Mouse (Mus musculus) retina, adult 2 months (tissue): ENCODE results near the gene Nrp1.

Experiments used
- DNase-seq: peaks from one replicate; pipeline ENCODE4 v3.0.0-alpha.2; 2012; ENCODE audit warnings: low read depth, low spot score

Gene Nrp1

DNA sequence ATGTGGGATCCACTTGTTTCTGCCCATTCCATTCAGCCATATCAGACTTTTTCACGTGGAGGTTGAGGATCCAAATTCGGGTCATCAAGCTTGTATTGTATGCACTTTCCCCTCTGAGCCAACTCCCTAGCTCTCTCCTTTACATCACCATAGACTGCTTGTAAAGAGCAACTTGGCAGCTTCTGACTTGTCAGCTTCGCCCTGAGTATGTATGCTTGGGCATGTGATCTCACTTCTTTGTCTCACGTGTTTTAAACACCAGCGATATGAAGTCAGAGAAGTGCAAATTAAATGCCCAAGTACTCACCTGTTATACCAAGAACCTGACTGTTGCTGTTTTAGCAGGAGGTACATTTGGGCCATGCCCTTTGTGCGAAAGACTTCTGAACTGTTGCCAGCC, 12.6 kb downstream of the Nrp1 start:
- DNase-seq = no peak

DNA sequence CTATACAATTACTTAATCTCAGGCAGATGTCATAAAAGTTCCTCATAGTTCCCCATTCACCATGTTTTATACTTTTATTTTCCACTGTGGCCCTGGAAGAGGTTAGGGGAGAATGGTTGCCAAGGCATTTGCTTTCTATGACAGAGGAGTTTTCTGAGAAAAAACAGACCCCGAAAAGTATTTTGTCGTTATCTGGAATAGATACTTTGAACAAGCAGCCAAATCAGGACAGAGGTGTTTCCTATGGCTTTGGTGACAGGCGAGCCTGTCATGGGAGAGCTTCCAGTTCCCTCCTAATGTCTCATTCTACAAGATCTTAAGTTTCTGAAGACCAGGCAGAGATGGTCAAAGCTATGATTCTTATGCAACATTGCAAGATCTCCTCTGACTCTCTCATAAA, 13.4 kb downstream of the Nrp1 start:
- DNase-seq = no peak

DNA sequence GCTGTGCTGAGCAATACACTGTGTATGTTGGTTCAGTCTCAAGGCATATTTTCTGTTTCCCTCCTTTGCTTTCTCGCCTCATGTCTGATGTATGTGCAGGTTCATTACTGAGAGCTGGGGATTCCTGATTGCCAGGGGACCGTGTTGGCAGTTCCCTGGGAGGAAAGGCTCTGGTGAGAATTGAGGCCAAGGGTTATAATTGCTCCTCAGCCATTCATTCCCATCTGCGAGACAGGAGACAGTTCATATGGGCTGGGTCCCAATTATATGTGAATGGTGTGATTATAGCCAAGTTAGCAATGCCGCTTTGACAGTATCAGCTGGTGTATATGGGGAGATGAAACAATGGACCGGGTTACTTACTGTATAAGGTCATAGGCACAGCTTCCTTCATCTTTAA, 14.3 kb downstream of the Nrp1 start:
- no peak for DNase-seq

DNA sequence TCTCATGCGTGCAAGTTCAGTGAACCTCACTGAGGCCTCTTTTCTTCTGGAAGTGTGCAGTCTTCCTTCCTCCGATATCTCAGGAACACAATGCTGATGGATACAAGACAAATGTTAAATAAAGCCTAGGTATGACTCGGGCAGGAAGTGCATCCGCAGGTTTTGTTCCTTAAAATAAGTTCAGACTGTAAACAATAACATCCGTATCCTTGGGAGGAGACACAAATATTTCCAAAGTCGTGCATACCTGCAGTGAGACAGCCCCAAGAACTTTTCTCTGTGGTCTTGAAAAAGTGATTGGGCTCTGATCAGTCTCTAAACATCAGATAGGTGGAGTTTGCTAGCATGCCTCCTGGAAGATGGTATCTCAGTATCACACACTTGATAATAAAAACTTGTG, 15.0 kb downstream of the Nrp1 start:
- DNase-seq = no peak

DNA sequence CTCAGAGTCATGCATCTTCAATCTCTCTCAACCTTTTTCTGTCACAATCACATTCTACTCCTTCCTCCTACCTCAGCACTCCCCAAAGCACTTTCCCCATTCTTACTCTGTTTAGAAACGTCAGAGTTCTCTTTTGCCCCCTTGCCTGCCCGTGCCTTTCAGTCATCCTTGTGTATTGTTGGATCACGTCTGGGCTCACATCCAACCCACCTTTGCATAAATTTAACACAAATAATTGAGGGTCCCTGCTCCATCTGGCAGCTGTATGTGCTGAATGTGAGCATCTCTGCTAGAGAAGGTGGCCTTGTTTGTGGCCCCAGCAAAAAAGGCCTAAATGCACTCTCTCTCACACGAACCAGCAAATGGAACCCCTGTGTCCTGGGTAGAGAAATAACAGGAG, 16.9 kb downstream of the Nrp1 start:
- no peak for DNase-seq

DNA sequence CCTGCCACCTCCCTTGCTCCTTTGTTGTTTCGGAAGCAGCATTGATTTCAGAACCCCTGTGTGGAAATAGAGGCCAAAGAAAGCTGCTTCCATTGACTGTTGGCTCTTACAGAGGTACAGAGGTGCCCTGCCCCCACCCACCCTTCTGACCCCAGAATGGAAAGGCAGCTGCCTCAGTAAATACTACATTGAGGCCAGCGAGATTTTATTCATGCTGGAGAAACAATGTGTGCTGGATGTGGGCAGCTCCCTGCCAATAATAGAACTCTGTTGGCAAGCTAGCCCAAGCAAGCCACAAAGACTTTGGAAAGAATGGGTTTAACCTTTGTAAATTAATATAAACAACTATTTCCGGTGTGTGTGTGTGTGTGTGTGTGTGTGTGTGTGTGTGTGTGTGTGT, 24.8 kb downstream of the Nrp1 start:
- no peak for DNase-seq

DNA sequence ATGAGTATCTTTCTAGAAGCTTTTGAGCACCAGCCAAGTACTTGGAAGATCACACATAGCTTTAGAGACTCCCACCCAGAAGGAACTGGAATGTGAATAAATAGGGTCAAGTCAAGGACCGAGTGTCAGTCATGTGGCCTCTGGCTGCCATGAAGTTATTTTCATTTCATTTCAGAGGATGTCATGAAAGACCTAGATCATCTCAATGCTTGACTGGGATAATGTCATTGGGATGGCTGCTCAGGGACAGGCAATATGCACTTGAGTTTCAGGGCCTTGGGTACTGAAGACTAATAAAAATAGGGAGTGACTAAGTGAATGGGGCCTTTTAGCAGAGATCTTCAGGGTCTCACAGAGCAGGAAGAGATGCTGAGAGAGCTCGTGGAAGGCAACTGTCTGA, 26.0 kb downstream of the Nrp1 start:
- no peak for DNase-seq

DNA sequence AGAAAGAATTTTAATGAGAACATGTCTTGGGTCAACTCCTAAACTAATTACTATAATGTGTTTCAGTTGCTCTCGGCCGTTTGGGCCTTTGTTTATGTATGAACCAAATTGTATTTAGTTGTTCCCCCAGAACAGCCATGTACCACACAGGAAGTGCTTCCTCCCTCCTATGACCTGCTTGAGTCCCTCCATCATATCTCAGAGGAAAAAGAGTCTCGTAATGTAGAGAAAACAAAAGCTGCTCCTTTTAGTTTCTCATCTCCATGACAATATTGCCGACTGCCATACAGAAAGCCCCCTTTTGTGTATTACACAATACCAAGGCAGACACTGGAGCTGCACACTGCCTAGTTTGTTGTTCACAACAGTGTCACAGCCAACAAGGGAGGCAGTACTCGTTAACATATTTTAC, 26.5 kb downstream of the Nrp1 start:
- DNase-seq = no peak

DNA sequence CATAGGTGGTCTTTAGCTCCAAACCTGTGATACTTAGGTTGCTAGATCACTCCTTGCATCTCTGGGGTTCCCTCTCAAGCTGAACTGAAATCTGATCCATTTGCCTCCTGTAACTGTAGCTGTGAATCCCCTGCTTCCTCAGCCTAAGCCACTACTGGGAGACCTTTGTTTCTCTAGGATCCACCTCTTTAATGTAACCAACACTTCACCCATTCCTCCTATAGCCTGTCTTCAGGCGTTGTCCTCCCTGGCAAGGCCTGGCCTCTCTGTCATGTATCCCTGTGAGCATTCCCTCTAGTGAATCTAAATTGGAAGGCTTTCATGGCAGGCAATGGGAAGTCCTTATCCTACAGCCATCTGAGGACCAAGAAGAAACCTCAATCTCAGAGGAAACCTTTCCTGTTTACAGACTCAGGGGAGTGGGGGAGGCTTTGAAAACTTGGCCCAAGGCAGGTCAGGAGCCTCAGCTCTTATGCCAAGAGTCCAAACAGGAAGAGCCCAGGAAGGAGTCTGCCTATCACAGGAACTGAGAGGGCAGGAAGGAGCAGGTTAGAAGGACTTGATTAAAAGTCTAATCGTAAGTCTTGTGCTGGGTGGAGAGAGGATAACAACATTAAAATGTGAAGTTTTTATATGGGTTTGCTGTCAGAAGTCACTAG, 28.7 kb downstream of the Nrp1 start:
- no peak for DNase-seq

DNA sequence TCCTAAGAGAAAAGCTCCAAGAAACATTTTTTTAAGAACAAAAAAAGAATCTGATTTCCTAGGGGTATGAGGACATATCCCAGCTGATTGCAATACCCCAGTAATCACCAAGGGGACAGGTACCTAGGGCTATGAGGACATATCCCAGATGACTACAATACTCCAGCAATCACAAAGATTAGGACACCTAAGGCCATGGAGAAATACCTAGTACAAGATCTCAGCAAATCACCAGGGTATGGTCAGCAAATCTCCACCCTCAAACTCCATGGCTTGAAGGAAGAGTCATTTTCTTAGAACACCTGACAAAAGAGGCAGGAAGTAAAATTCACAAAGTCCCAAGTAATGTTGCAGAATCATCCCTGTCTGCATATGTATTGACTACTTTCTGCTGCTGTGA, 32.4 kb downstream of the Nrp1 start:
- no peak for DNase-seq

DNA sequence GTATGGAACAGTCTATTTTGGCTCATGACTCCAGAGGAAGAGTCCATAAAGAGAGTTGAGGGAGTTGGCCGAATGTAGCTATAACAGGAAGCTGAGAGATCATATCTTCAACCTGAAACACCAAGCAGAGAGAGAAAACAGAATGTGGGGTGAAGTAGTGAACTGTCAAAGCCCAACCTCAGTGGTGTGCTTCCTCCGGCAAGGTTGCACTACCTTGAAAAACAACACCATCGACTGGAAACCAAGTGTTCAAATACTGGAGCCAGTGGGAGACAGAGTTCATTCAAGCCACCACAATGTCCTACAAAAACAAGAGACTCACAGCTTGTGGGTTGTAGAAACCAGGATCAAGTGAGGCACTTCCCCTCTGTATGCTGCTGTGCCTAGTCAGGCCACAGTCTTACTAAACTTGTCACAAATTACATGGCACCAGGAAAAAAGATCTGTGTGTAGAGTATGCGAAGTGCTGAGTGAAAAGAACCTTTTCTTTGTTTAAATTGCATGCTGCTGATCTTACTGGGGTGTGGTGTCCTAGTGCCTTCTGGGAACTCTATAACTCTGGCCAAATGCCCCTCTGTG, 32.9 kb downstream of the Nrp1 start:
- no peak for DNase-seq

DNA sequence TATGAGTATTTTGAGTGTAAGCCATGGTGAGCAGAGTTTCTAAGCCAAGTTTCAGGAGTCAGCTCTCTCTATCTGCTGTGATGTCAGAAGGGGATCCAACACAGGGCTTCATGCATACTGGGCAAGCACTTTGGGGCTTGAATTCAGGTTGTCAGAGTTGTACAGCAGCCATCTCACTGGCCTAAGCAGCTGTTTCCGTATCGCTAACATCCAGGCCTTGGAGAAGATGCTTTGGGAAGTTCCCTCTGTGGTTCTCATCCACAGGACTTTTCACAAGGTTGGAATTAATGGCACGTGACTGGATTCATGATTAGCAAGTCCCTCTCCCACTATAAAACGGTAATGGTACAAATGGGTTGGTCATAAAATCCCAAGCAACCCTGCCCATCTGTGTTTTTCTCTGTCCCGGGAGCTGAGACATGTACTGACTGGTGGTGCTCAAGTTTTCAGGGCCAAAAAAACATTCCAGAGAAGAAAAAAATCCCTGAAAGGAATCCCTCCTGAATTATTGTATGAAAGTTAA, 36.3 kb downstream of the Nrp1 start:
- DNase-seq = no peak

DNA sequence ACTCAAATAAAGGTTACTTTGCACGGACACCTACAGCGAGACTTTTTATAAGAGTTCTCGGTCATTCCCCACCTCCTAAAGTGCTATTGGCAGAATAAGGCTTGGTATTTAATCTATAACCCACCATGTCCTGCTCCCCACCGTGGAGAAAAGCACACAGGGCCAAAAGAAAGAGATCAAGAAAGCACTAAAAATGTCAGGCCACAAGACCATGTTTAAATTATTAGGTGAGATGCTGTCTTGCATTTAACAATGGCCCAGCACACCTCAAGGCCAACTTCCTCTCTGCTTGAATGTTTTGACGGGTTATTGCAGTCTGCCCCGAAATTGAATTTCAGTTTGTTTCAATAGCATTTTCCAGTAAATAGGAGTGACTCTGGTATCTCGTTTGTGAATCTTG, 38.6 kb downstream of the Nrp1 start:
- no peak for DNase-seq

DNA sequence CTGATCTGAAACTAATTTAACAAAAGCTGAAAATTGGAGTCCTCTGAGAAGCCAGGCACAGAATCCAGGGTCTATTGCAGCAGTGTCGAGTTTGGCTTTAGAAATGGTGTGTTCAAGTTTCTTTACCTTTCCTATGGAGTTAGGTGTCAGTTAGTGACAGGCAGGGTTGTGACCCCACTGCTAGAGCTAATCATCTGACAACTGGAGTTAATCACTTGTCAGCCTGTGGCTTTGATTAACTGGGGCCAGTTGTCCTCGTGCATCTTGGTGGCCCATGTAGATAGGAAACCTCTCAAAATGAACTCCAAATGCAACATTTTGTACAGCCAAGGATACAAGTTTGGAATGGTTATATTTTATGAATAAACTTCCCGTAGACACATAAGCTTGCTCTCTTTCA, 39.0 kb downstream of the Nrp1 start:
- no peak for DNase-seq

DNA sequence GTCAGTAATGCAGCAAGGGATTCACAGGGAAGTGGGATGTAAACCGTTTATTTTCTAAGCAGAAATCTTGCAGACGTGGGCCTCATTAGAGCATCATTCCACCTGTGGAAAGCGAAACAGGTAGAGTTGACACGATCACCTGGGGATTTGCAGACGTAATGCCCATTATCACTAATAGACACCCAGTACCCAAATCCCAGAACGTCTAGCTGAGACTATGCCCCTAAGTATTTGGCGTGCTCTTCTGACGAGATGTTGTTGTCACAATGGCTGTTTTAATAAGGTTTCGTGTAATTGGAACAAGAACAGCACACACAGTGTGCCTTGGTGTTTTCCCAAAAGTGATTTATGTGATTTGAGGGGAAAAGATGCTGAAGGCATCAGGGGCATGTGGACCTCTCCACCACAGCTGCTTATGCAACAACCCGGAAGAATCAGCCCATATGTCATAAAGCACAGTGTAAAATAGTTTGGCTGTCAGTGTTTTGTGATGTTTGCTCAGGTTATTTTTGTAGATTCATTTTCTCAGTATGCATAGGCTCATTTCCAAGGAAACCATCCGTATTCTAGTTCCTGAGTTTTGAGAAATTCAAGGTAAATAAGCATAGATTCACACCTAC, 40.2 kb downstream of the Nrp1 start:
- no peak for DNase-seq

DNA sequence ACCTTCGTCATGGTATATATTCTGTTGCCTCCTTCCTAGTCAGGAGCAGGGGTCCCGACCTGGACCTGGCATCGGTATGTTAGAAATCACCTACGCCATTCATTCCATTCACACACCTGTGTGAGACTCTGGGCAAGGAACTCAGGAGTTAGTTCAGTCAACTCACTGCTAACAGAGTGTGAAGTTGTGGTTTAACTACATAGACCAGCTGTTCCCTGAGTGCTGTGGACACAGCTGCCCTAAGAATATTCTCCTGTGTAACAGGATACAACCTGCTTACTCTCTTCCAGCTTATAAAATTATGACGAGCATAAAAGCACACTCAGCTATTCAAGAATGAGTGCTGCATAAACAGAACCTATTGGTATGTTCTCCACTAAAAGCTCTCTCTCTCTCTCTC, 41.9 kb downstream of the Nrp1 start:
- no peak for DNase-seq

DNA sequence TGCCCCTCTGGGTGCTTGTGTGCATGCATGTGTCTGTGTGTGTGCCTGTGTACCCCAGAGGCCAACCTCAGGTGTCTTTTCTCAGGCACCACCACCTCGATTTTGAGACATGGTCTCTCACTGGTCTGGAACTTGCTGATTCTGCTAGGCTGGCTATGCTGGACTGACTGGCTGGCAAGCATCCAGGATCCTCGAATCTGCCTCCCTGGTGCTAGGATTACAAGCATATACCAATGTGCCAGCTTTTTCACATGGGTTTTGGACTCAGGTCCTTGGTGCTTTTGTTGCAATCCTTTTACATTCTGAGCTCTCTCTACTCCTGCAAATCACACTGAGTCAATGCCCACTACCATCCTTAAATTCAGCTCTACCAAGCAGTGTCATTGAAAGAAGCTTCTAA, 46.5 kb downstream of the Nrp1 start:
- DNase-seq = no peak

DNA sequence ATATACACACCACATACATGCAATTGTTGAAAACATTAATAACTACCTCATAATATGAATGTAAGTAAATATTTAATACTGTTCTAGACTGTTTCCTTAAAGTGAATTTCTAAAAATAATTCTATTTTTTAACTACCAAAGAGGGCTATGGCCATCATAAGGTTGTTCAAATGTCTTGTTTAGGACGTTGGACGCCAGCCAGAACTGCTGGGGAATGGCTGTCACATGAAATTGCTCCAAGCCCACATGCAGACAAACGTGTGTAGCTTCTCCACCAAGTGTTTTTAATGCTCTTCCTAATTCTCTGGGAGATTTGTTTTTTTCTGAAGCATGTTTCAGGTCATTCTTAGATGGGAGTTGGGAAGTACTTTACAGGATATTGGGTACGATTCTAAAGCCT, 55.0 kb downstream of the Nrp1 start:
- DNase-seq = no peak

DNA sequence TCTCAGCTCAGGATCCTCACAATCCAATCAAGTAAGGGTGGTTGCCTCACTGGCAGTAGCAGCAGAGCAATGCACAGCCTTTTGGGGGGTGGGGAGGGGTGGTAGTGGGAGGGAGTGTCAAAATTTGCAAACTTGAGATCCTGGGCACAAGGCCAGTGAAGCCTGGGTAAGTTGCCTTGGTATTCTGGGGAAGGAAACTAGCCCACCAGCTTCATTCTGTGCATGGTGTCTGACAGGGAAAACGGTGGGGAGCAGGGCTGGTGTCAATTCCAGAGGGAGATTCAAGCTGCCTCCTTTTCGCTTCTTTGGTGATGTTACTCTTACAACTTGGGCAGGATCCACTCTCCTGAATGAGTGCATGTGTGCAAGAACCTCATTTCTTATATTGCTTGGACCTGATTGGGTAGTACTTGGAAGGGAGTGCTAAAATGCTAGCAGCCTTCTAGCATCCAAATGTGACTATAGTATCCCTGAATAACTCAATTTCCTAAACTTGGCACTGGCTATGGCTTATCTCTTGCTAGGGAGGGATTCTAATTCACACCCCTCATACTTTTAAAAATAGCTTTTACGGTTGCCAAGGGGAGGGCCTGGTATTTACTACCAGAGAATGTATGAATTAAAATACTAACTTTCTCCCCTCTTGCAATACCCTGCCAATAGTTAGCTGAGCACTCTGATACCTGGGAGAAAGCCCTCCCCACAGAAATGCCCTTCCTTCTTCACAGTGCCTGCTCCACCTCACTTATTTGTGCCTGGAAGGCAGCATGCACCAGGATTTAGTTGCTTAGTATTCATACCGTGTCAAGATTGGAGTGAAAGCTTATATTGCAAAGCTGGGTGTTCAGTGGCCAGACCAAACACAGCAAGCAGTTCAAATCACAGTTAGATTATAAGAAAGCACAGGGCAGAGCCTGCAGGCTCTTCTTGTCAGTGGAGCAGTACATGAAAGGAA, 57.6 kb downstream of the Nrp1 start:
- DNase-seq = no peak

DNA sequence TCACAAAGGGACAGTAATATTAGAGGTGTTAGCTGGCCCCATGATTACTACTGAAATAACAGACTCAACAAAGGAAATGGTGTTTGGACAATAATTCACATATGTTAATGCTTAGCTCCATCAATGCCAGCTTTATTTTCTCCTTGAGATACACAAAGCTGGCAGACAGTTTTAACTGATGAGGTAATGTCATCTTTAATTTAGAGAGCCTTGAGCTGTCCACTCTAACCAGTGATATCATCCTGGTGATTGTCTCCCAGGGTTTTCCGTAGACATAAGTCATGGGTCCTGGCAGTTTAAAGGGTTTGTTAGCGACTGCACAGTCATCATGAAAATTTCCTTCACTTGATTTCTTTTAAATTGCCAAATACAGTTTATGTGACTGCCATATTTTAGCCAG, 58.5 kb downstream of the Nrp1 start:
- DNase-seq = no peak

DNA sequence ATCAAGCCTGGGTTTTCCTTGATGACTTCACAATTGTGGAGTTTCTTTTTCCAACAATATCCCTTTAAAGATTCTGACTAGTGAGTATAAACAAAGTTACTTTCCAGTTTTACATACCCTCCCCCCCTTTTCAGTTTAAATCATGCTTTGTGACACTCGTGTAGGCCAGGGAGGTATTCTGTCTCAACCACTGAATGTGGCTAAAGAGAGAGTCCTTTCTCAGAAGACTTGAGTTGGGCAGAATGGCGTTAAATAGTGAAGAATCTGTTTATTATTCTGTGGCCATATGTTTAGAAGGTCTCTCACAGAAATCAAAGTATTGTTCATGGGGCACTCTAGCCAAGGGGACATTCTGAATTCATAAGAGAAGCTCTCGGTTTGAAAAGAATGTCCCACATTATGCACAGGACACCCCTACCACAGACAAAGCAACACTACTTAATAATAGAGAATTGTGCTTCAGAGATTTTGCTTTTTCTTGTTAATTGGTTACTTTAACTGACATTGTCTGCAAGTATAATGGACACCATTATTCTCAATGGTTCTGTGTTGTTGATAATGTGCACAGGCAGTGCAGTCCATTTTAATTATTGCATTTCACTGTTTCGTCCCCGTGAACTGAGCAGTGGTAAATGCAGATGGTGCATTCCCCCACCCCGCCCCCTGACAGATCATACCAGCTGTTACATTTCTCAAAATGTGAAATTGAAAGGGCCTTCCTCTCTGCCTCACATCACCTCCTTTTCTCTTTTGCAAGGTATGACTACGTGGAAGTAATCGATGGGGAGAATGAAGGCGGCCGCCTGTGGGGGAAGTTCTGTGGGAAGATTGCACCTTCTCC, 59.8 kb downstream of the Nrp1 start:
- no peak for DNase-seq
